Mouse (Mus musculus) stomach, postnatal 0 days (tissue): ENCODE measurements around the gene Adh1.

ENCODE experiments used
- CTCF ChIP-seq: IDR thresholded peaks from 2 replicates; pipeline ENCODE4 v1.5.1; 2016; ENCODE audit warnings: antibody characterized with exemption, low read depth, mild to moderate bottlenecking, moderate library complexity
- EP300 ChIP-seq: optimal IDR thresholded peaks from 2 replicates; pipeline ENCODE3; 2016; ENCODE audit warnings: antibody characterized with exemption

DNA sequence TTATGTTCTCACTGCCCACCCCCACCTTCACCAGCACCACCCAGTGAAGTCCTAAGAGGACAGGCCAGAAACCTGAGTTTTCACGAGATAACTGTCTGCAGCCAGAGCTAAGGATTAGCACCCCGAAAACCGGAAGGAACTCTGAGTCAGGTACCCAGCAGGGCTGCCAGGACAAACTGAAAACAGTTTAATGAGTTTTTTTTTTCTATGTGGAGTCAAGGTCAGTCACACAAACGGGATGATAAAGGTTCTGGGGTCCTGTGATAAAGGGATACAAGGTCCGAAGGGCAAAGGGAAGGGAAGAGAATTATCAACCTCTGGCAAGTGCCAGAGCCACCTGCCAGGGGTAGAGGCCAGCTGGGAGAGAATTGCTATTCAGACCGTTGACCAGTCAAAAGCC, 19.4 kb upstream of the Adh1 start:
- TF ChIP-seq CTCF (no peak), EP300 (no peak)
